Mouse (Mus musculus): ENCODE measurements around the gene Plpp2. TPM values are rescaled to one million over a fixed set of nuclear protein-coding genes. Genes with fewer than 3 reads are reported as not detected.

Plpp2 gene
- polyA plus RNA-seq, 1 experiment from 2014 or later = 17.0 TPM

DNA sequence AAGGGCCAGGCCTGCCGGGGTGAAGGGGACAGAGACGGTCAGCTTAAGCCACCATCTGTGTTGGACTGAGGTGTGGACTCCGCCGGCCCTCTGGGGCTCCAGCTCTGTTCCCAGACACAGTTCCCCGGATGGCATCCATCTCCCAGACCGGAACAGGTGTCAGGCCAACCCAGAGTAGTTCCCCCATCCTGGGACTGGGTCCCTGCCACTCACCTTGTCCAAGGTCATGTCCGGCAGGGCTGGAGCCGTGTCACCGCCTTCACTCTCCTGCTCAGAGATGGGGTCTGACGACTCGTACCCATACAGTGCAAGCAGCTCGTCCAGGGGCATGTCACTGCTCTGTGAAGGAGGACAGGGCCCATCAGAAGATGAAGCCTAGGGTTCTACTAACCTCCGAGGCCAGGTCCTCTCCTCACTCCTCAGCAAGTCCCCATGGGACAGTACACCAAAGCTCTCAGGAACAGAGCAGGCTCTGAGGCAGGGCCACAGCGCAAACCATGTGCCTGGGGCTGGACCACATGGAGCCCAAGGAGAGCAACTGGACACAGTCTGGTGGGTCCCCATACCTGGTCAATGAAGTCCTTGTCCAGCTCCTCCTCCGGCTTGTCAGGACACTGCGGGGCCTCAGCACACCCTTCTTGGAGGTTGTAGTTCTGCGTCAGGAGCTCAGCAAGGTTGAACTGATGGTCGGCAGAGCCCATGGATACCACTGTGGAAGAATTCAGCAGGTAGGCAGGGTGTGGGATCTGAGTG is 15.6 kb upstream of the Plpp2 start:
- Histone ChIP-seq H3K9me3 (no peaks in the 10 kb centered on the region), H3K4me3 (no peak overlapping the region), H3K9ac (no peak overlapping the region), H3K4me2 (replicated peaks) (no peak overlapping the region), H3K36me3 (peaks cover 66% of the 10 kb centered on the region), H3K27ac (no peak overlapping the region), H3K4me1 (peaks cover 22% of the 10 kb centered on the region), H3K27me3 (no peaks in the 10 kb centered on the region)
- WGBS = 93% methylated on average over 18 of the region's 18 CpGs
- ATAC-seq (ENCODE audit: insufficient number of reproducible peaks, insufficient read depth, low FRiP score, low TSS enrichment) = no peak

GRCm38 (mm10) chr10:79548546-79548945 is 14.9 kb upstream of the Plpp2 start:
- Histone ChIP-seq H3K4me1 (peaks cover 16% of the 10 kb centered on the region), H3K27me3 (no peaks in the 10 kb centered on the region), H3K36me3 (peaks cover 72% of the 10 kb centered on the region), H3K4me2 (replicated peaks) (no peak overlapping the region), H3K27ac (no peak overlapping the region), H3K4me3 (no peak overlapping the region), H3K9ac (no peak overlapping the region), H3K9me3 (no peaks in the 10 kb centered on the region)
- ATAC-seq (ENCODE audit: insufficient number of reproducible peaks, insufficient read depth, low FRiP score, low TSS enrichment) = no peak
- 93% methylated on average over 5 of the region's 5 CpGs for WGBS

DNA sequence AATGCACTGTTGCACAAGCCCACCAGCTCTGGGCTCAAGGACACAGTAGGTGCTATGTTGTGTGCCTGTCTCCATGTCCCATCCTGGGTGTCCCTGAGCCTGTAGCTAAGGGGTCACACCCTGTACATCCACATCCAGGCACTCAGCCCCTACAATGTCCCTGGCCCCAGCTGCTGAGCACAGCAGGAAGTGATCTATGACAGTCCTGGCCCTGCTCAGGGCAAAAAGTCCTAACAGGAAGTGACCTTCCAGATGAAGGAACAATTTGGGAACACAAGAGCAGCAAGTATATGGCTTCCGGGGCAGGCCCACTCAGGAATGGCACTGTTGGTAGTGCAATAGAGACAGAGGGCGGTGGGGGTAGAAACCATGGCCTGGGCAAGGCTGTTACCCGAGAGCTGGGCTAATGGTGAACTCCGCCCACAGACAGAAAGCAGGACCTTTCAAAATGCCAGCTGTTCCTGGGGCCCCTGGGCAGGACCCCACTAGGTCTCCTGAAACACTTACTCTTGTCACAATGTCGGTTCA is 13.6 kb upstream of the Plpp2 start:
- H3K27ac ChIP-seq = no peak overlapping the region
- H3K9ac ChIP-seq = no peak overlapping the region
- no peak overlapping the region for H3K4me3 ChIP-seq
- H3K4me1 ChIP-seq = peaks cover 4% of the 10 kb centered on the region; the same call in 1 of the 2 replicates
- H3K9me3 ChIP-seq = no peaks in the 10 kb centered on the region
- no peaks in the 10 kb centered on the region for H3K27me3 ChIP-seq
- no peak for ATAC-seq (ENCODE audit: insufficient number of reproducible peaks, insufficient read depth, low FRiP score, low TSS enrichment)
- no peak overlapping the region for H3K4me2 ChIP-seq (replicated peaks)
- WGBS = 74% methylated on average over 5 of the region's 5 CpGs
- H3K36me3 ChIP-seq = peaks cover 86% of the 10 kb centered on the region

DNA sequence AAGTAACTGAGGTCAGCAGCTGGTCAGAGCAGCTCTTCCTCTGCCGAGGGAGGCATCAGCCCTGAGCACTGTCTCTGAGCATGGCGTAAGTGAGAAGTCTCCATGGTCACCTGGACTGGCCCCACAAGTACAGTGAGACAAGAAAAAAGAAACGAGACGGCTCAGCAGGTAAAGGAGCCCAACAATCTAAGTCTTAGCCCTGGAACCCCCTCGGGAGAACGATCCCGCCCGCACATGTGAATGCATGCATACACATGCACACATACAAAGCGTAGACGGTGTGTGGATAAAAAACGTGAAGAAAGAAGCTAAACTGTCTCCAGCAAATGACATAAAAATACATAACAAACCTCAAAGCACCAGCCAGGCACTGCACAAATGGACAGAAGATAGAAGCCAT is 12.9 kb upstream of the Plpp2 start:
- Histone ChIP-seq H3K4me3 (no peak overlapping the region), H3K9ac (no peak overlapping the region), H3K27me3 (no peaks in the 10 kb centered on the region), H3K27ac (no peak overlapping the region), H3K36me3 (peaks cover 93% of the 10 kb centered on the region), H3K9me3 (no peaks in the 10 kb centered on the region), H3K4me2 (replicated peaks) (no peak overlapping the region), H3K4me1 (no peaks in the 10 kb centered on the region)
- no peak for ATAC-seq (ENCODE audit: insufficient number of reproducible peaks, insufficient read depth, low FRiP score, low TSS enrichment)
- WGBS = 89% methylated on average over 11 of the region's 11 CpGs

DNA sequence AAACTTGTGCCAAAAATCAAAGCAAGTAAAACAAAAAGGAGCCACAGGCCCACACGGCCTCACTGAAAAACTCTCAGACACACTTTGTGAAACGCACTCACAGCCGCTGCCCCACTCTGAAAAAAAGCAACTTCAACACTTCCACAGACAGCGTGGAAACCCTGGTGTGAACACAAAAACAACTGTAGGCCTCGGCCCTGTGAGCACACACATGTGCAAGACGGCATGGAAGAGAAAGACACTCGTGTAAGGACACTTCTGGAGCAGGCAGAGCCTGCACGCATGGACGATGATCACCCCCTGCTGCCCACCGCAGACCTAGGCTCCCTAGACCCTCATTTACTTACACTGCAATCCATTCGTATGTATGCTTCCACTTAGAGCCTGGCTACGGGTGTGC is 12.3 kb upstream of the Plpp2 start:
- ATAC-seq (ENCODE audit: insufficient number of reproducible peaks, insufficient read depth, low FRiP score, low TSS enrichment) = no peak
- Histone ChIP-seq H3K4me2 (replicated peaks) (no peak overlapping the region), H3K9me3 (no peaks in the 10 kb centered on the region), H3K27ac (no peak overlapping the region), H3K9ac (no peak overlapping the region), H3K27me3 (no peaks in the 10 kb centered on the region), H3K36me3 (peaks cover 99% of the 10 kb centered on the region), H3K4me3 (no peak overlapping the region), H3K4me1 (no peaks in the 10 kb centered on the region)
- 94% methylated on average over 12 of the region's 12 CpGs for WGBS

DNA sequence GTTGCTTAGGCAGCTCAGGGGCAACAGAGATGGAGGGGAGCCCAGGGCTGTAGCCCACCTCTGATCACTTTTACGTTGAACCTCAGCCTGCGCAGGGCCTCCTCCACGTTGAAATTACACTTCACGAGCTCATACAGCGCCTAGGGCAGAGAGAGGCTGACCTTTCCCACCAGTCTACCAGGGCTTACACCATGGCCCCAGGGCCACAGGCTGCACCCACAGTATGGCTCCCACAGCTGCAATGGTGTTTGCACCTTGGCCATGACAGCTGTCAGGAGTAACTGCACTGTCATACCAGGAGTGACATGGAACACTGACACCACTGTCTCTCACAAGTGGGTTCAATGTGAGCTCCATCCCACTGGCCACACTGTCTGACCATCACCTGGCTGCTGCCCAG is 11.0 kb upstream of the Plpp2 start:
- Histone ChIP-seq H3K4me2 (replicated peaks) (no peak overlapping the region), H3K4me1 (no peaks in the 10 kb centered on the region), H3K4me3 (no peak overlapping the region), H3K9ac (no peak overlapping the region), H3K9me3 (no peaks in the 10 kb centered on the region), H3K36me3 (peaks cover 100% of the 10 kb centered on the region), H3K27ac (no peak overlapping the region), H3K27me3 (no peaks in the 10 kb centered on the region)
- ATAC-seq (ENCODE audit: insufficient number of reproducible peaks, insufficient read depth, low FRiP score, low TSS enrichment) = no peak
- WGBS = 89% methylated on average over 5 of the region's 5 CpGs

- Histone ChIP-seq H3K4me2 (replicated peaks) (no peak overlapping the region), H3K9me3 (no peaks in the 10 kb centered on the region), H3K4me1 (no peaks in the 10 kb centered on the region), H3K27ac (no peak overlapping the region), H3K4me3 (no peak overlapping the region), H3K36me3 (peaks cover 98% of the 10 kb centered on the region), H3K27me3 (no peaks in the 10 kb centered on the region), H3K9ac (no peak overlapping the region)
- WGBS = 77% methylated on average over 9 of the region's 9 CpGs
- ATAC-seq (ENCODE audit: insufficient number of reproducible peaks, insufficient read depth, low FRiP score, low TSS enrichment) = no peak
Measured at GRCm38 (mm10) chr10:79543884-79544597, 10.4 kb upstream of the Plpp2 start.

GRCm38 (mm10) chr10:79542171-79542570 is 8.6 kb upstream of the Plpp2 start:
- Histone ChIP-seq H3K27me3 (no peaks in the 10 kb centered on the region), H3K27ac (no peak overlapping the region), H3K36me3 (peaks cover 94% of the 10 kb centered on the region), H3K9ac (no peak overlapping the region), H3K4me1 (no peaks in the 10 kb centered on the region), H3K4me2 (replicated peaks) (no peak overlapping the region), H3K4me3 (no peak overlapping the region), H3K9me3 (no peaks in the 10 kb centered on the region)
- 95% methylated on average over 11 of the region's 11 CpGs for WGBS
- no peak for ATAC-seq (ENCODE audit: insufficient number of reproducible peaks, insufficient read depth, low FRiP score, low TSS enrichment)

DNA sequence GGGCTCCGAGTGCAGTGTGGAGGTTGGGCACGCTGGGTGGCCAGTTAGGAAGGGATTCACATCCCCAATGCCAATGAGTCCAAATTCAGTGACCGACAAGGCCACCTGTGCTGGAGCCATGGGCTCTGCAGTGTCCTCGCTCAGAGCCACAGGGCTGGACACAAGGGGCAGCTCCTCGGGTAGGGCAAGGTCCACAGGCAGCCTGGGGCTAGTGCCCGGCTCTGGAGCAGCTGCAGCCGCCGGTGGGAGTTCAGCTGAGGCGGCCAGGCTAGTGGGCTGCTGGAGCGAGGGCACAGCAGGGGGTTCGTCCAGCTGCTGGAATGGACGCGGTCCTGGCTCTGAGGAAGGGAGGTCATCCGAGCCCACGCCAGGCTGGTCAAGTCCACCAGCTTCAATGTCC is 7.9 kb upstream of the Plpp2 start:
- H3K4me2 ChIP-seq (replicated peaks) = no peak overlapping the region
- H3K36me3 ChIP-seq = peaks cover 88% of the 10 kb centered on the region
- whole genome bisulfite sequencing = 83% methylated on average over 15 of the region's 15 CpGs
- H3K9me3 ChIP-seq = no peaks in the 10 kb centered on the region
- H3K4me1 ChIP-seq = no peaks in the 10 kb centered on the region
- H3K4me3 ChIP-seq = no peak overlapping the region
- ATAC-seq (ENCODE audit: insufficient number of reproducible peaks, insufficient read depth, low FRiP score, low TSS enrichment) = no peak
- no peak overlapping the region for H3K27ac ChIP-seq
- no peaks in the 10 kb centered on the region for H3K27me3 ChIP-seq
- H3K9ac ChIP-seq = no peak overlapping the region

DNA sequence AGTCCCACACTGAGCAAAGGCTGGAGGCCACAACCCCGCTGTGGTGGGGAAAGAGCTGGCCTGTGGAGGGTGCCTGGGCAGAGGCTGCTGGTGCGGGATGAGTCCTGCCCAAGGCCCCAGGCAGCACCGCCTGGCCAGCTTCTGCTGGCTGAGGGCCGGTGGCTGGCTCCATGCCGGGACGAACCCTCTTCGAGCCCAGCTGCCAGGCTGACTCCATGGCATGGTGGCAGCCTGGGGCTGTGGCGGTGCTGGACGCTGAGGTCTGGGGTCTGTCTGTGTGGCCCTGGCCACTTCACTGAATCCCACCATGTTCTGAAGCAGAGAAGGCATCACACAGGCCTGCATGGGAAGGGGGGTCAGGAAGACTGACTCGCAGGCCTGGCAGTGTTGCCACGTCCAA is 7.2 kb upstream of the Plpp2 start:
- H3K27me3 ChIP-seq = no peaks in the 10 kb centered on the region
- H3K36me3 ChIP-seq = peaks cover 80% of the 10 kb centered on the region
- H3K4me2 ChIP-seq (replicated peaks) = no peak overlapping the region
- H3K27ac ChIP-seq = no peak overlapping the region
- no peak overlapping the region for H3K4me3 ChIP-seq
- ATAC-seq (ENCODE audit: insufficient number of reproducible peaks, insufficient read depth, low FRiP score, low TSS enrichment) = no peak
- no peaks in the 10 kb centered on the region for H3K9me3 ChIP-seq
- no peak overlapping the region for H3K9ac ChIP-seq
- WGBS = 95% methylated on average over 11 of the region's 11 CpGs
- H3K4me1 ChIP-seq = no peaks in the 10 kb centered on the region

GRCm38 (mm10) chr10:79539701-79540495 is 6.3 kb upstream of the Plpp2 start:
- Histone ChIP-seq H3K9ac (no peak overlapping the region), H3K4me3 (no peak overlapping the region), H3K27me3 (no peaks in the 10 kb centered on the region), H3K4me1 (no peaks in the 10 kb centered on the region), H3K4me2 (replicated peaks) (no peak overlapping the region), H3K27ac (no peak overlapping the region), H3K36me3 (peaks cover 72% of the 10 kb centered on the region), H3K9me3 (no peaks in the 10 kb centered on the region)
- ATAC-seq (ENCODE audit: insufficient number of reproducible peaks, insufficient read depth, low FRiP score, low TSS enrichment) = no peak
- 92% methylated on average over 16 of the region's 16 CpGs for WGBS

All from embryonic facial prominence, embryonic 12.5 days (tissue).